Mouse (Mus musculus) spleen, adult 2 months (tissue): ENCODE data around the gene Sema6d. TPM values are rescaled to one million over a fixed set of nuclear protein-coding genes. Genes with fewer than 3 reads are reported as not detected.

ENCODE experiments used
- DNase-seq, 2 experiments: peaks; one replicate each; pipeline versions ENCODE4 v3.0.0 to v3.0.0-alpha.2; 2012 to 2021; ENCODE audit warnings: low spot score in 2 of 2, low read depth in 1 of 2
- H3K27ac ChIP-seq: fragments of 200-500 bp; 2 replicates; pipeline ENCODE4 v1.5.1; 2012; ENCODE audit warnings: low read length, inconsistent platforms; ENCODE audit not compliant: insufficient read depth
- H3K27me3 ChIP-seq: fragments of 200-500 bp; 2 replicates; pipeline ENCODE4 v1.6.1; 2012; ENCODE audit warnings: mild to moderate bottlenecking, moderate library complexity, low read length, inconsistent platforms; ENCODE audit not compliant: control insufficient read depth, insufficient read depth
- H3K36me3 ChIP-seq: fragments of 200-500 bp; 2 replicates; pipeline ENCODE4 v1.6.1; 2012; ENCODE audit warnings: mild to moderate bottlenecking, low read length, inconsistent platforms; ENCODE audit not compliant: control insufficient read depth, insufficient read depth
- H3K4me1 ChIP-seq: fragments of 200-500 bp; 2 replicates; pipeline ENCODE4 v1.6.1; 2011; ENCODE audit warnings: inconsistent platforms; ENCODE audit not compliant: control insufficient read depth, insufficient read depth, insufficient read length
- H3K4me3 ChIP-seq: fragments of 200-500 bp; 2 replicates; pipeline ENCODE4 v1.5.1; 2011; ENCODE audit warnings: mild to moderate bottlenecking, inconsistent platforms; ENCODE audit not compliant: insufficient read depth, insufficient read length; ENCODE audit errors: extremely low read depth
- CTCF ChIP-seq: fragments of 200-500 bp; IDR thresholded peaks from 2 replicates; pipeline ENCODE4 v1.5.1; 2011; ENCODE audit warnings: mild to moderate bottlenecking, inconsistent platforms; ENCODE audit not compliant: insufficient read depth, insufficient read length, insufficient replicate concordance; ENCODE audit errors: extremely low read depth
- POLR2A ChIP-seq: fragments of 200-500 bp; IDR thresholded peaks from 2 replicates; pipeline ENCODE4 v1.6.1; 2011; ENCODE audit warnings: low read depth, low read length, inconsistent platforms
- WGBS: fragments of 180-500 bp; shearing (Covaris S2); methylation state at CpG from one replicate; pipeline ENCODE4 v1.1.7; 2018; 5-methylcytosine and 5-hydroxymethylcytosine counted together
- polyA plus RNA-seq: library from polyadenylated mRNA; depleted of rRNA; stranded (reverse); fragments of >200 nt; gene quantifications from 2 replicates; pipeline ENCODE4 v1.2.3, GENCODE M21; 2012

The Sema6d gene
- polyA plus RNA-seq, 1 experiment, result 8.9 TPM

- 84% methylated on average over 6 of the region's 6 CpGs for WGBS
- Histone ChIP-seq H3K36me3 (no peaks in the 10 kb centered on the region), H3K27me3 (no peaks in the 10 kb centered on the region), H3K27ac (no peak overlapping the region), H3K4me1 (no peaks in the 10 kb centered on the region), H3K4me3 (no peak overlapping the region)
- TF ChIP-seq POLR2A, result no peak
- DNase-seq, result no peak
These were observed 315.1 kb downstream of the Sema6d start for GRCm38 (mm10) chr2:124404631-124405562.

- no peak for DNase-seq
- no peak overlapping the region for H3K4me3 ChIP-seq
- H3K27ac ChIP-seq, result no peak overlapping the region
- TF ChIP-seq POLR2A (no peak), CTCF (no peak)
- no peaks in the 10 kb centered on the region for H3K27me3 ChIP-seq
- 96% methylated on average over 1 of the region's 1 CpGs for WGBS
- H3K36me3 ChIP-seq, result no peaks in the 10 kb centered on the region
- no peaks in the 10 kb centered on the region for H3K4me1 ChIP-seq
These were observed 319.2 kb downstream of the Sema6d start for GRCm38 (mm10) chr2:124408956-124409355.

- DNase-seq, result no peak
- no peak overlapping the region for H3K27ac ChIP-seq
- WGBS, result 86% methylated on average over 3 of the region's 3 CpGs
These were observed 327.0 kb downstream of the Sema6d start for GRCm38 (mm10) chr2:124416730-124417129.

GRCm38 (mm10) chr2:124418319-124418718 is 328.6 kb downstream of the Sema6d start:
- Histone ChIP-seq H3K4me3 (no peak overlapping the region), H3K36me3 (no peaks in the 10 kb centered on the region), H3K4me1 (no peaks in the 10 kb centered on the region; the same call in 1 of the 2 replicates), H3K27ac (no peak overlapping the region), H3K27me3 (no peaks in the 10 kb centered on the region)
- WGBS, result 92% methylated on average over 2 of the region's 2 CpGs
- no peak for DNase-seq
- no peak for TF ChIP-seq CTCF
- no peak for TF ChIP-seq POLR2A

More at GRCm38 (mm10) chr2:124416730-124417129, 327.0 kb downstream of the Sema6d start:
- no peaks in the 10 kb centered on the region for H3K27me3 ChIP-seq
- no peaks in the 10 kb centered on the region; the same call in 1 of the 2 replicates for H3K4me1 ChIP-seq
- H3K4me3 ChIP-seq, result no peak overlapping the region
- TF ChIP-seq CTCF (no peak), POLR2A (no peak)
- no peaks in the 10 kb centered on the region for H3K36me3 ChIP-seq

GRCm38 (mm10) chr2:124420170-124420825 is 330.5 kb downstream of the Sema6d start:
- H3K27me3 ChIP-seq, result no peaks in the 10 kb centered on the region
- H3K4me1 ChIP-seq, result no peaks in the 10 kb centered on the region; the same call in 1 of the 2 replicates
- H3K4me3 ChIP-seq, result no peak overlapping the region
- no peak for TF ChIP-seq POLR2A
- TF ChIP-seq CTCF, result no peak
- no peak overlapping the region for H3K27ac ChIP-seq
- no peak for DNase-seq
- whole genome bisulfite sequencing, result 9% methylated on average over 1 of the region's 1 CpGs
- no peaks in the 10 kb centered on the region for H3K36me3 ChIP-seq

- DNase-seq, result no peak
- WGBS, result 92% methylated on average over 5 of the region's 5 CpGs
- no peaks in the 10 kb centered on the region for H3K27me3 ChIP-seq
These were observed 340.0 kb downstream of the Sema6d start for GRCm38 (mm10) chr2:124429744-124430143.

More at GRCm38 (mm10) chr2:124429744-124430143, 340.0 kb downstream of the Sema6d start:
- no peak overlapping the region for H3K27ac ChIP-seq
- TF ChIP-seq POLR2A (no peak), CTCF (no peak)
- H3K4me1 ChIP-seq, result no peaks in the 10 kb centered on the region
- no peak overlapping the region for H3K4me3 ChIP-seq
- no peaks in the 10 kb centered on the region for H3K36me3 ChIP-seq
